Mouse (Mus musculus): ENCODE data around the gene Tmem163.

DNA sequence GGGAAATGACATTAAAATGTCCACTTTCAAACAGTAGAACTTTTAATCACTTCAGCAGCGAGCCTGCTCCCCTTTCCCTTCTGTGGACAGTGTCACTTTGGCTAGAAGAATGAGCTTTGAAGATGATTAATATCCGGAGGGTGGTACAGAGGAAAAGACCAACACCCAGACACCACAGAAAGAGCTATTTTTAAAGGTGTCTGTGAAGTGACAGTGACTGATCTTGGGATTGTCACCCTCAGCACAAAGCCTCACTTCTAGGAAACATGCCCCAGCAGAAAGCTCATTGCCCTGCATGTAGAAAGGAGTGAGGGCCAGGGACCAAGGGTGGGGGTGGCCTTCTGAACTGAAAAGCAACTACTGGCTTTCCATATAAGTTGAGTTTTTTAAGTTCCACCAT, 41.4 kb downstream of the Tmem163 start:
- TF ChIP-seq EP300 (IDR thresholded peaks at IDR 0.05; ENCODE audit: low read depth) (no peak), CTCF (IDR thresholded peaks at IDR 0.05; ENCODE audit: low read depth) (no peak)
